Mouse (Mus musculus) testis, adult 2 months (tissue): ENCODE measurements around the gene Runx2.

Source experiments
- CTCF ChIP-seq: fragments of 200-500 bp; IDR thresholded peaks from 2 replicates; pipeline ENCODE4 v1.5.1; 2012; ENCODE audit warnings: low read depth, mild to moderate bottlenecking, inconsistent platforms, low read length, moderate library complexity; ENCODE audit not compliant: control insufficient read depth, insufficient read depth, insufficient replicate concordance
- POLR2A ChIP-seq: fragments of 200-500 bp; IDR thresholded peaks from 2 replicates; pipeline ENCODE4 v1.6.1; 2012; ENCODE audit warnings: low read depth, mild to moderate bottlenecking, inconsistent platforms, low read length, moderate library complexity; ENCODE audit not compliant: control insufficient read depth

GRCm38 (mm10) chr17:44620456-44620855 is 194.1 kb downstream of the Runx2 start:
- no peak for TF ChIP-seq POLR2A
- TF ChIP-seq CTCF = no peak
